Mouse (Mus musculus): ENCODE measurements at regions not wholly inside any gene's neighbourhood (a gene's known extent, or its start where the extent isn't known, plus 50 kb on each side); places are given as distances from the start of the nearest gene placed in this dataset.

- no peak for DNase-seq (ENCODE audit: low spot score in 2 of 2)
These were observed 436.6 kb downstream of the Meis1 start for GRCm38 (mm10) chr11:18581997-18582780.

GRCm38 (mm10) chr11:18581078-18581800 lies 437.5 kb downstream of the Meis1 start:
- DNase-seq (ENCODE audit: low spot score in 2 of 2) = peak in 1 of 2 experiments; percentile 13

- DNase-seq (ENCODE audit: low spot score in 2 of 2) = no peak
These were observed 447.1 kb downstream of the Meis1 start for GRCm38 (mm10) chr11:18571557-18572209.

- DNase-seq (ENCODE audit: low spot score in 2 of 2) = no peak
These were observed 455.8 kb downstream of the Meis1 start for GRCm38 (mm10) chr11:18563011-18563410.

GRCm38 (mm10) chr11:18558665-18559064 lies 460.1 kb downstream of the Meis1 start:
- no peak for DNase-seq (ENCODE audit: low spot score in 2 of 2)

GRCm38 (mm10) chr11:18535592-18535857 lies 483.3 kb downstream of the Meis1 start:
- DNase-seq (ENCODE audit: low spot score in 2 of 2) = no peak

- DNase-seq (ENCODE audit: low spot score in 2 of 2) = no peak
These were observed 483.8 kb downstream of the Meis1 start for GRCm38 (mm10) chr11:18534807-18535591.

- DNase-seq (ENCODE audit: low spot score in 2 of 2) = no peak
These were observed 487.3 kb downstream of the Meis1 start for GRCm38 (mm10) chr11:18531264-18532110.

- DNase-seq (ENCODE audit: low spot score in 2 of 2) = no peak
These were observed 490.2 kb downstream of the Meis1 start for GRCm38 (mm10) chr11:18528568-18528967.

GRCm38 (mm10) chr11:18495108-18495757 lies 523.6 kb downstream of the Meis1 start:
- no peak for DNase-seq (ENCODE audit: low spot score in 2 of 2)

- DNase-seq (ENCODE audit: low spot score in 2 of 2) = no peak
These were observed 524.8 kb downstream of the Meis1 start for GRCm38 (mm10) chr11:18493981-18494380.

GRCm38 (mm10) chr11:18493086-18493485 lies 525.7 kb downstream of the Meis1 start:
- DNase-seq (ENCODE audit: low spot score in 2 of 2) = no peak

- DNase-seq (ENCODE audit: low spot score in 2 of 2) = no peak
These were observed 529.1 kb downstream of the Meis1 start for GRCm38 (mm10) chr11:18489517-18490256.

GRCm38 (mm10) chr11:18478841-18479240 lies 525.2 kb upstream of the Etaa1 start:
- no peak for DNase-seq (ENCODE audit: low spot score in 2 of 2)

GRCm38 (mm10) chr11:18451271-18451670 lies 497.6 kb upstream of the Etaa1 start:
- no peak for DNase-seq (ENCODE audit: low spot score in 2 of 2)

GRCm38 (mm10) chr11:18448879-18449278 lies 495.2 kb upstream of the Etaa1 start:
- DNase-seq (ENCODE audit: low spot score in 2 of 2) = no peak

- DNase-seq (ENCODE audit: low spot score in 2 of 2) = no peak
These were observed 490.9 kb upstream of the Etaa1 start for GRCm38 (mm10) chr11:18444600-18444999.

- no peak for DNase-seq (ENCODE audit: low spot score in 2 of 2)
These were observed 490.4 kb upstream of the Etaa1 start for GRCm38 (mm10) chr11:18444101-18444500.

GRCm38 (mm10) chr11:18443156-18443555 lies 489.5 kb upstream of the Etaa1 start:
- DNase-seq (ENCODE audit: low spot score in 2 of 2) = no peak

Measured in frontal cortex, postnatal 36 days (tissue).